Mouse (Mus musculus) adrenal gland, postnatal 14 days (tissue): ENCODE measurements at regions not wholly inside any gene's neighbourhood (a gene's known extent, or its start where the extent isn't known, plus 50 kb on each side); places are given as distances from the start of the nearest gene placed in this dataset.

ENCODE experiments used
- DNase-seq: peaks from one replicate; pipeline ENCODE4 v3.0.0; 2021; ENCODE audit warnings: mixed read lengths

DNA sequence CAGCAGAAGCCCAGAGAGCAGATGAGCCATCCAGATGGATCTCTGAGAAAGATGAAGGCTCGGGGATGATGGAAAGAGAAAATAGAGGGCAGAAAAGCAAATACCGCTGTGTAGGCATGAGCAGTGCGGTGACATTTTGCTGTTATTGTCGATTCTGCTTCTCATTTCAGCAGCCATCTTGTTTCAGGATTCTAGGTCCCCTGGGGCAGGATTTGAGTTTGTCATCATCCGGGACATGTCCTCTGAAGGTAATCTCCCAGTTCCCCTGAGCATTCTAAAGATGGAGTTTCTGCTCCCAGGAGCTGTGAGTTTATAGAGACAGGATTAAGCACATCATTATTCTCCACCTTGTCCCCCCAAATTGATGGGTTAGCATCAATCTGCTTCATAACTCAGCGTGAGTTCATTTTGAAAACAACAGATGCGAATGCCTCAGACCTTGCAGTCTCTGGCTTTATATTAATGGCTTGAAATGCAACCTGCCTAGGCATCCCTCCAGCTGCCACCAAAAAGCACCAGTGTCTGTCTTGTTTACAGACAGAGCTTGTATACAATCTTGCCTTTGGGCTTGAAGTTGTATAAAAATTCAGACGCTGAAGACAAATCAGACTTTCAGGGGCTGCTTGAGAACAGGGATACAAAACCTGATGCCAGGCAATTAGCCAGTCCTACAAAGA lies 128.6 kb upstream of the Foxa2 start:
- DNase-seq = no peak

DNA sequence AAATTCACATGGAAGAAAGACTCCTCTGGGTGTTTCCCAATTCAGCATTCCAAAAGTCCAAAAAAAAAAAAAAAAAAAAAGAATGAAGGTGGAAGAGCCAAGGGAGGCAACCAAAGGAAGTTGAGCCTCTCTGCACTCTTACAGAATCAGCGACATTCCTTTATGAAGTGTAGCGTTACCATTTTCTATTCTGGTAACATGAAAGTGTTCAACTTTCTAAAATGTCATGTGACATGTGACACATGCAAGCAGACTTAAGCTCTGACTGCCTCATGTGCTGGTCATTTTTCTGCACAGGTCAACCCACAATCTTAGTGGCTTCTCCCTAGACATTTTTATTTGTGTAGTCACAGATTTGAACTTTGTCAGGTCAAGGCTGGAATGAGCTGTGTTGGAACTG lies 133.5 kb upstream of the Foxa2 start:
- no peak for DNase-seq

DNA sequence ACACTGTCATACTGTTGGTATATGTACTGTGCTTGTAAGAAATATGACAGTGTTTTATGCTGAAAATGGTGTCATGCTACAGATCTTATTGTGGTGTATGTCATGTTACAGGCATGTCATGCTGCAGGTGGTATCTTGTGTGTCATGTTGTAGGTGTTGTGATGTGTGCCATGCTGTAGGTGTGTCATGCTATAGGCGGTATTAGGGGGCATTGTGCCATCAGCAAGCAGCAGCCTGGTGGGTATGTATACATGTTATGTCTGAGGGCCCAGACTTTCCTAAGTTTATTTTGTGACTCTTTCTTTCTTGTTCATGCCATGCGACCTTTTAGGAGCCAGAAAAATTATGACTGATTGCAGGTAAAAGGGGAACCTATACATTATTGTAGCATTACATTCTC lies 134.7 kb upstream of the Foxa2 start:
- DNase-seq = no peak

DNA sequence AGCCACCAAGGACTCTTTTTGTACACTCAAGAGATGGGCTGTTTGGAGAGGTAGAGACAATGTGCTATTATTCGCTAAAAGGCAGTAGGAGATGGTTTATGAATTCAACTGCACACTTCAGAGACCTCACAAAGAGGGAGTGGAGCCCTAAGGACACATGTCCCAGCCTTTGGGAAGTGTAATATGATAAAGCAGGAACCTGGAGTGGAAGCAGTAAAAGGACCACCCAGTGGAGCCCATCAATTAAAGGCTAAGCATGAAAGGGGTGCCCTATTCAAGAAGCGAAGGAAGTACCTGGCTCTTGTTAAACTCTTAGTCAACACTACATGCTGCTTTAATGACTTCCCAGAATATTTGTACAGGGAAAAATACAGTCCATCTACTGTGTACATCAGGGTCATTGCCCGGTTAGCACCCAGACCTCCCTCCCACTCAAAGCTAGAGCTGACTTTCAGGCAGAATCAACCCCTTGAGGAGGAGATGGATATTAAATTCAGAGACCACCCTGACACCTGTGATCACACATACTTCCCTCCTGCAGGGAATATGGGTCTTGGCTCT lies 135.8 kb upstream of the Foxa2 start:
- DNase-seq = no peak

- DNase-seq = no peak
Observed at GRCm38 (mm10) chr2:148184801-148185212, 138.0 kb upstream of the Foxa2 start.

DNA sequence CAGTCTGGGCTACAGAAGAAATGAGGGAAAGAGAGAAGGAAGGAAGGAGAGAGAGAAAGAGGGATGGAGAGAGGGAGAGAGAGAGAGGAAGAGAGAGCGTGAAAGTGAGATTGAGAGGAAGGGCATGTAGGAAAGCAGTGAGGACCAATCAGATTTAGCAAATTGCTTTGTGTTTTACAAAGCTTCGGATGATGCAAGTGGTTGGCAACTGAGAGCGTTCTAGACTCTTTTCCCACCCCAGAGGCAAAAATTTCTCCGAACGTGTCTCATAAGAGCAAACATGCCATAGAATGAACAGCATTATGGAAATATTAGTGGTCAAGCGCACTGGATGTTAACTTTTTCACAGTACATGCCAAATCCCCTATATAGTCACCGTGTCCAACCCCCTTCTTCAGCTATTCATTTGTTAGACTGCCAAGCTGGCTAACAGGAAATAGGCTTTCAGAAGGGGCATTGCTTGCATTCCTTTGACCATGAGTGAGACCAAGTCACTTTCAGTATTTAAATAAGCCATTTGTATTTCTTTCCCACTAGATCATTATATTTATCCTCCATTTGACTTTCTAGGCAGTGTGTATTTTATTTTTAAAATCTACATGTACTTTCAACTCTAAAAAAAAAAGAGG lies 139.7 kb upstream of the Foxa2 start:
- no peak for DNase-seq

DNA sequence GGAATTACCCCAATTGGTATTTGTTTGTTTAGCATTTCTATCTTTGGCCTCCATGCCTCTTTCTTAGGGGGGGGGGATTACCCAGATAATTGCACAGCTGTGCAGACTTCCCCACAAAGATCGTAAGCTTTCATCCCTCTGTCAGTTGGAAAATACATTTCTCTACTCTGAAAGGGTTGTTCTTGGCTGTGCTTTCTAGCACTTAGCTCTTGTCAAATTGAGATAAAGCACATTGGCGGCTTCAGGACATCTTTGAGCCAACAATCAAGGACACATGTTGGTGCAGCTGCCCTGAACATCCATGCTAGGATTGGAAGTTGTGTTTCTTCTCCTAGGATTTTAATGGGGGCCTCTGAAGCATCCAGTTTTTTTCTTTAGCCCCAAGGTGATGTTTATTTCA lies 142.1 kb upstream of the Foxa2 start:
- DNase-seq = no peak

DNA sequence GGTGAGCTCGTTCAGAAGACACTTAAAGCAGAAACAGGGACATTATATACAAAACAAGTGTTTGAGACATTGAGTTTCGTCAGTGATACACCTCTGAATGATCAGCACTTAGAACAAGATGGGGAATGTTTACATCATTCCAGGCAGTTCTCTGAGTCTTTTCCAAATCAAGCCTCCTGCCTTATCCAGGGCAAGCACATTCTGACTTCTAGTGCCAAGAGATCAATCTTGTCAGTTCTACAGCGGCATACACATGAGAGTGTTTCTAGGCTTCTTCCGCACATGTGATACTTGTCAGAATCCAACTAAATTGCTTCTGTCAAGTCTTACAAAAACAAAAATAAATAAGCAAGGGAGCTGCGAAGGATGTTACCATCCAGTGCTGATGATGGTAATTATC lies 142.5 kb upstream of the Foxa2 start:
- no peak for DNase-seq

- DNase-seq = no peak
Observed at GRCm38 (mm10) chr2:148192946-148193345, 146.2 kb upstream of the Foxa2 start.

DNA sequence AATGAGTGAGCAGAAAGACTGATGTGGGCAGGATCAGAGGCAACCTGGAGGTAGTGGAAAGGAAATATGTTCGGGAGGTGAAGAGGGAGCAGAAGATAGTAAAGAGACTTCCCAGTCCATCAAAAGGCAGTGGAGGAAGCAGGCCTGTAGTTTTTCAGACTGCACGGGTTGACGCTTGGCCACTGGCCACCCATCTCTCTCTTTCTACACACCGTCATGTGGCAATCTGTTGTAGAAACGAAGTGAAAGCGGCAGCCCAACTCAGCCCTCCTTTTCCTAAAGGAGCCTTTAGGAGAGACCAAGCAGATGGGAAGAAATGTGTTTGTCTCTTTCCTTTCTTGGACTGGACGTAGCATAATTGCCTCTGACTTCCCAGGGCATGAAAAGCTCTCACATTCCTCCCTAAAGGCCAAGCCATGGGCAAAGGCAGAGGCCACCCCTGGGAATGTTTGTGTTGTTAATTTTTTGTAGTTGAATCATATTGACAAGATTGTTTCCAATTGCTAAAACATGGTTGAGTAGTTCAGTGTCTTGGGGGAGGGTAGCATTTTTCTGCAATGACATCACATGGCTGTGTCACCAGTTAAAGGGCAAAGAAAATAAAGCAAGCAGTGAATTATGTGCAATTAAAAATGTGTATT lies 150.7 kb upstream of the Foxa2 start:
- no peak for DNase-seq

DNA sequence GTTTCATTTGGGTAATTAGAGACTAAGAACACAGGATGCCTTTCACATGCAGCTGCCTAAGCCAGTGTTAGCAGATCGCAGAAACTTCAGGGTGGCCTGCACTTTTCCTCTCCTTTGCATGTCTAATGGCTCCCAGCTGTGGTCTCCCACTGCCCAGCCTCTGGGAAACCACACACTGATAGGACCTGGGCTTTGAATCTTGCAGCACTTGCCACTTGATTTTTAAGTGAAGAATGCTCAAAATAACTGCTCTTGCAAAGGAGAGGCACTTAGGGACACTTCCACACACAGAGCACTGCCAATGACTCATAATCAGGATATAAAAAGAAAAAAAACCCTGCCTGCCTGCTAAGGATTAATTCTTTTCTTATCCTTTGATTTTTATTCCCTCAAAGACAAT lies 159.9 kb upstream of the Foxa2 start:
- no peak for DNase-seq

DNA sequence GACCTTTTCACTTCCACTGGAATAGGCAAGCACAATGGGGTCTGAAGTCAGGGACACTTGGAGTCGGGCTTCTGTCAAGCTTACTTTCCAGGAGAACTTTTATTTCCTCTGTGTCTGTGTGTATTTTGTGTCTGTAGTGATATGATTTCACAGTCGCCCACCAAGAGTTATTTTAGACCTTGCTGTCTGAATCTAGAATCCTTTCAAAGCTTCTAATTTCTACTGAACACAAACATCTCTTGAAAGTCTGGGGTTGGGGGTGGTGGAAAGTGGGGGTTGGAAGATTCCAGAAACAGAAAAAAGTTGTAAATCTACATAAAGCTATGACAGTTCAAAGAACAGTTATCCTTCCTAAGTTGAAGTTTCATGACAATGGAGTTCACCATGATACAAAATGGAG lies 164.0 kb upstream of the Foxa2 start:
- no peak for DNase-seq

- DNase-seq = no peak
Observed at GRCm38 (mm10) chr2:148217136-148217535, 170.4 kb upstream of the Foxa2 start.

DNA sequence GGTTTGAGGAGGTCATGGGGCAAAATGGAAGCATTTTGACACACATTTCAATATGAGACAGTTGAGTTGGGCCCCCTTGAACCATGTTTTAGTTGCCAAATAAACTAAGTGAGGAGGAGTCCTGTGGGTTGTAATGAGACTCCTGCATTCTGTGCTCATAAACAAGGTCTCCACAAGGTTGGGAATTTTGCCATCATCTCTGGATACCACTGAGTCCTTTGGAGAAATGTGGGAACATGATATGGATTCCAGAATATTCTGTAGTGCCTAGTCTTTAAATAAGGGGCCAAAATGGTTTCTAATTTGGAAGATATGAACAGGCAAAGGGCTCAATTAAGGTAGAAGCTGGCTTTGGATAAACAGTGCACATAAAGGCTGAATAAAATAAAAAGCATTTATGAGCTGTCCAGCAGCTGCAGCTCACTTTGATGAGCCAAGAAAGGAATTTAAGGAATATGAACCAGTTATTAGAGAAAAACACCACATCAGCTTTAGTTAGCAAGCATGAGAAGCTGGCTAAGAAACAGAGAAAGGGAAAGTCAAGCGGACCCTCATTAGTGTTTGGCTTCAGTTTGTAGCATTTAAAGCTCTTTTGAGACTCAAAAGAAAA lies 161.3 kb upstream of the Sstr4 start:
- DNase-seq = no peak

DNA sequence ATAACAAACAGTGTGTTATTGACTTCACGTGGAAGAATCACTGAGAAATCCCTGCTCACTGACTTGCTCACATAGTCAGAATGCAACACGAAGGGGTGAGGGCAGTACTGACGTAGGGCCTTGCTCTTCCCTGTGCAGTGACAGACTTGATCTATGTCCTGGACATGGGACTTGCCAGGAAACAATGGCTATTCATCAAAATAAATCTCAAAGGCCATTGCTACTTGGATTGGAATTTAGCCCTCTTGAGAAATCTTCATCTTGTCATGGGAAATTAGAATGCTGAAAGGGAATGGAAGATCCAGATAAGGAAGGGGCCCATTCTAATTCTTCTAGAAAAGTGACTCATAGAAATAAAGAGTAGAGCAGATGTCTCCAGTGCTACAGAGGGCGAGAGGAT lies 158.0 kb upstream of the Sstr4 start:
- no peak for DNase-seq

DNA sequence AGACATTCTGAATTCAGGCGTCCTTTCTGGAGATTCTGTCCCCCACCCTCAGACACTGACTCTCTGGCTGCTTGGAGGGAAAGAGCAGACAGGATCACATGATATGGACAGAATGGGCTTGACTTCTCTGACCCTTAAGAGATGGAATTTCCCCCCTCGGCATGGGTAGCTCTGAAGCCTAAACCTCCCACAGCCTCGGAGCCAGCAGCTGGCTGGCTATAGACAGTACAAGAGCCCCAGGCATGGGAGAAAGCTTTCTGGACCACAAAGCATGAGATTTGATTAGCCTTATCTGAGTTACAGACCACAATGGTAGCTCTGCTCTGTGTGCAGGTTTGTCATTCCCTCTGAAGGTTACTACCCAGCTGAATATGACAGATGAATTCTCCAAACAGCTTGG lies 156.1 kb upstream of the Sstr4 start:
- no peak for DNase-seq

GRCm38 (mm10) chr2:148242242-148242641 lies 152.9 kb upstream of the Sstr4 start:
- no peak for DNase-seq

DNA sequence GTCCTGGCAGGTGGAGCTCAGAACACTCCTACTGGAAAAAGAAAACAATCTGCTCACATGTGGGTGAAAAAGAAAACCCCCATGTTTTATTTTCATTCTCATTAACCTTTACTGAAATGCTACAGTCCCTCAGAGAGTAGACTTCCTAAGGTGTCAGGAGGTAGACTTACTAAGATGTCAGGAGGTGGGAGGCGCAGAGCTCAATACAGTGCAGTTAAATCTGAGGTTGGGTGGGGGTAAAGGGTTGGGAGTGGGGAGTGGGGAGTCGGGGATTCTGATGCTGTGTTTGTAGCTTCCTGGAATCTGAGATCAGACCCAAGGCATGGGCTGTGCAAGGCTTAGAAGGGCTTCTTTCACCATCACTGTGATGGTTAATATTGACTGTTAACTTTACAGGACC lies 149.6 kb upstream of the Sstr4 start:
- no peak for DNase-seq

DNA sequence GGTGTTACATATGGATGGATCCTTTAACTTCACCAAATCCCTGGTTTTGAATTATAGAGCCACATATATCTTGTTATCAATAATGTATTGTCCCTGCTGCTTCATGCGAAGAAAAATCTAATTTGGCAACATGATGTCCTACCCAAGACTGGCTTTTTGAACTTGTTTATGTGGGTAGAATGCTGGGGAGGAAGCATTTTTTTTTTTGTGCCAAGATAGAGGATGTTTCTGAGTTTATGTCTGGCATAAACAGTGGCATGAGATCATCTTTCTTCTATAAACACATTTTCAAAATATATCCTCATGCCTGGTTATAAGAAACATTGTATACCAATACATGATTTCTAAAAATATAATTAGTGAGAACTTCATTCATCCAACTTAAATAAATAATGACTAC lies 144.2 kb upstream of the Sstr4 start:
- no peak for DNase-seq

DNA sequence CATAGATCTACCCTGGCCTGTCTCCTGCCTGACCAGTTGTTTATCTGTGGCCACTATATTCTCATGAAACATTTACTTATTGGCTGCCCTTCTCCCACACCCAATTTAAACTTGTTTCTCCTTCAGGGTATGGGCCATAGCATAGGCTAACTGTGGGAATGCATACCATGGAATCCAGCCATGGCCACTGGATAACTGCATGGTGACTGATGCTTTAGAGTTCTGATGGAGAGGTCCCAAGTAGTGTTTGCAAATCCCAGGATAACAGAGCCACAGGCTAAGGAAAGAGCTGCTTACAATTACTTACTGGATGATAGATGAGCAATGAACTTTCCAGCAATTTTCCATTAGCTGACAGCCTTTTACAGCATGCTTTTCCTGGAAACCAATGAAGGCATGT lies 139.5 kb upstream of the Sstr4 start:
- DNase-seq = no peak

GRCm38 (mm10) chr2:148264111-148264730 lies 130.9 kb upstream of the Sstr4 start:
- no peak for DNase-seq

DNA sequence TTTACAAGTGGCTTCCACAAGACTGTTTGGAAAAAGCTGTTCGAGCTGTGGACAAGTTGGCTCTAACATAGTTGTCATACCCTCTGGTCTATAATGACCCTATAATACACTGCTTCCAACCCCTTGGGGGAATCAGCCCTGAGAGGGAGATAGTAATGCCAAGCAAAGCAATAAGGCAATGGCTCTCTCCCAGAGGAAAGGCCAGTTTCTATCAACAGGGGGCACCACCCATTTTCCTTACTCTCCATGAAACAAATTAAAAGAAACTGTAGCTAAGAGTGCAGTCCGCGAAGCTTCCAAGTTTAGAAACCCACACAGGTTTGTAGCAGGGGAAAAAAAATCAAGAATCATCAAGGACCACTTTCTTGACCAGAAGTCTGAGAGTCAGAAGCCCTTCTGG lies 115.9 kb upstream of the Sstr4 start:
- peak; percentile 5 for DNase-seq

DNA sequence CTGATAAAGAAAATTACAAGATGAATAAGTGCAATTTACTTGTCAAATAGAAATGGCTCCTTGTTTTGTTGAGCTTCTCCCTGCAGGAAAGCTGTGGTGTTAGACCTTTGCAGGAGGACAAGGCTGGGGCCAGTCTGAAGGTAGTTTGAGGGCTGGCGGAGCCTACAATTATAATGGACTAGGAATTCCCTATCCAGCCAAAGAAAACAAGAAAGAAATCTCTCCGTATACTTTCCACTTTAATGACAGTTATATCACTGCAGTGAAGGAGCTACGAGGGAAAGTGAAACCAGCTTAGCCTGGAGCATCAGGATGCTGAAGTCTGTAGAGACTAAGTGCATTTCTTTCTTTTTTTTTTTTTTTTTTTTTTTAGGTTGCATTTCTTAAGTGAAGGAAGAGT lies 104.8 kb upstream of the Sstr4 start:
- no peak for DNase-seq
